Mouse (Mus musculus): ENCODE measurements around the gene BC024978. TPM values are rescaled to one million over a fixed set of nuclear protein-coding genes. Genes with fewer than 3 reads are reported as not detected.
"Not testable (repeated sequence)": the region's sequence is repeated elsewhere in the genome, so short reads cannot be mapped to it uniquely, and the experiment has no call there.

BC024978 gene
- polyA plus RNA-seq, 1 experiment from 2014 or later: 3.6 TPM

- peak overlapping the region; percentile 81 for H3K27ac ChIP-seq (replicated peaks)
- H3K9ac ChIP-seq (replicated peaks): peak overlapping the region; percentile 92
- no peaks in the 10 kb centered on the region for H3K27me3 ChIP-seq
- peaks cover 50% of the 10 kb centered on the region for H3K4me1 ChIP-seq
- WGBS: 16% methylated on average over 6 of the region's 6 CpGs
- H3K4me3 ChIP-seq: peak overlapping the region; percentile 86
- H3K4me2 ChIP-seq (replicated peaks): peak overlapping the region; percentile 77
- ATAC-seq (replicated peaks): 0 out of 2 replicates have a peak, but pooled peaks have one; percentile 2
- H3K36me3 ChIP-seq: no peaks in the 10 kb centered on the region
- H3K9me3 ChIP-seq: no peaks in the 10 kb centered on the region
These were observed 33.3 kb downstream of the BC024978 start for GRCm38 (mm10) chr7:27228865-27229264.

GRCm38 (mm10) chr7:27230781-27231180, 35.2 kb downstream of the BC024978 start:
- no peak overlapping the region for H3K4me3 ChIP-seq
- H3K9ac ChIP-seq (replicated peaks): no peak overlapping the region
- H3K36me3 ChIP-seq: no peaks in the 10 kb centered on the region
- H3K4me2 ChIP-seq (replicated peaks): no peak overlapping the region
- ATAC-seq (replicated peaks): no peak
- H3K27me3 ChIP-seq: no peaks in the 10 kb centered on the region
- H3K9me3 ChIP-seq: no peaks in the 10 kb centered on the region
- H3K27ac ChIP-seq (replicated peaks): no peak overlapping the region
- whole genome bisulfite sequencing: 83% methylated on average over 4 of the region's 4 CpGs
- peaks cover 37% of the 10 kb centered on the region for H3K4me1 ChIP-seq

GRCm38 (mm10) chr7:27231693-27232331, 36.2 kb downstream of the BC024978 start:
- Histone ChIP-seq H3K27ac (replicated peaks) (peak overlapping the region; percentile 77; the same call in 1 of the 2 replicates), H3K36me3 (peaks cover 2% of the 10 kb centered on the region; the same call in 1 of the 2 replicates), H3K4me1 (peaks cover 26% of the 10 kb centered on the region)

GRCm38 (mm10) chr7:27232781-27233281, 37.2 kb downstream of the BC024978 start, which contains the start of gene Coq8b:
Gene Coq8b (plus strand): TSS chr7:27233023.
- Histone ChIP-seq H3K4me1 (peaks cover 17% of the 10 kb centered on the region), H3K27ac (replicated peaks) (peak within 1 kb of the TSS; percentile 77), H3K27me3 (no peaks in the 10 kb centered on the region), H3K9ac (replicated peaks) (peak within 1 kb of the TSS; percentile 55), H3K4me3 (peak within 1 kb of the TSS; percentile 75), H3K4me2 (replicated peaks) (peak within 1 kb of the TSS; percentile 76), H3K36me3 (peaks cover 2% of the 10 kb centered on the region; the same call in 1 of the 2 replicates), H3K9me3 (no peaks in the 10 kb centered on the region)
- ATAC-seq (replicated peaks): peak; percentile 92
- under 1% methylated on average over 25 of the region's 25 CpGs for WGBS

More at GRCm38 (mm10) chr7:27231693-27232331, 36.2 kb downstream of the BC024978 start:
- H3K9ac ChIP-seq (replicated peaks): no peak overlapping the region
- 76% methylated on average over 7 of the region's 7 CpGs for WGBS
- ATAC-seq (replicated peaks): no peak
- H3K4me3 ChIP-seq: no peak overlapping the region
- H3K9me3 ChIP-seq: no peaks in the 10 kb centered on the region
- H3K27me3 ChIP-seq: no peaks in the 10 kb centered on the region
- H3K4me2 ChIP-seq (replicated peaks): no peak overlapping the region

GRCm38 (mm10) chr7:27233300-27233699, 37.7 kb downstream of the BC024978 start:
- peak overlapping the region; percentile 55 for H3K9ac ChIP-seq (replicated peaks)
- no peaks in the 10 kb centered on the region for H3K27me3 ChIP-seq
- H3K27ac ChIP-seq (replicated peaks): peak overlapping the region; percentile 77
- peaks cover 2% of the 10 kb centered on the region; the same call in 1 of the 2 replicates for H3K36me3 ChIP-seq
- H3K4me3 ChIP-seq: peak overlapping the region; percentile 75
- H3K4me2 ChIP-seq (replicated peaks): peak overlapping the region; percentile 76
- peak; percentile 26 for ATAC-seq (replicated peaks)
- 2% methylated on average over 6 of the region's 6 CpGs for WGBS
- peaks cover 17% of the 10 kb centered on the region for H3K4me1 ChIP-seq
- no peaks in the 10 kb centered on the region for H3K9me3 ChIP-seq

GRCm38 (mm10) chr7:27235726-27236125, 40.1 kb downstream of the BC024978 start:
- H3K4me1 ChIP-seq: peaks cover 12% of the 10 kb centered on the region
- H3K27me3 ChIP-seq: no peaks in the 10 kb centered on the region
- H3K9me3 ChIP-seq: no peaks in the 10 kb centered on the region
- H3K4me3 ChIP-seq: no peak overlapping the region
- ATAC-seq (replicated peaks): no peak
- no peak overlapping the region for H3K4me2 ChIP-seq (replicated peaks)
- no peak overlapping the region for H3K27ac ChIP-seq (replicated peaks)
- no peak overlapping the region for H3K9ac ChIP-seq (replicated peaks)
- peaks cover 15% of the 10 kb centered on the region for H3K36me3 ChIP-seq
- WGBS: 90% methylated on average over 2 of the region's 2 CpGs

GRCm38 (mm10) chr7:27237527-27237926, 41.9 kb downstream of the BC024978 start:
- Histone ChIP-seq H3K27me3 (no peaks in the 10 kb centered on the region), H3K4me1 (peaks cover 12% of the 10 kb centered on the region), H3K36me3 (peaks cover 26% of the 10 kb centered on the region), H3K9ac (replicated peaks) (no peak overlapping the region), H3K4me2 (replicated peaks) (no peak overlapping the region), H3K27ac (replicated peaks) (no peak overlapping the region), H3K9me3 (no peaks in the 10 kb centered on the region), H3K4me3 (no peak overlapping the region)
- ATAC-seq (replicated peaks): no peak
- WGBS: 87% methylated on average over 2 of the region's 2 CpGs

GRCm38 (mm10) chr7:27238568-27238967, 43.0 kb downstream of the BC024978 start:
- peaks cover 32% of the 10 kb centered on the region for H3K36me3 ChIP-seq
- H3K9ac ChIP-seq (replicated peaks): no peak overlapping the region
- H3K4me2 ChIP-seq (replicated peaks): no peak overlapping the region
- H3K4me1 ChIP-seq: peaks cover 9% of the 10 kb centered on the region
- no peaks in the 10 kb centered on the region for H3K27me3 ChIP-seq
- no peak overlapping the region for H3K4me3 ChIP-seq
- no peak for ATAC-seq (replicated peaks)
- H3K27ac ChIP-seq (replicated peaks): no peak overlapping the region
- WGBS: 91% methylated on average over 5 of the region's 5 CpGs
- no peaks in the 10 kb centered on the region for H3K9me3 ChIP-seq

GRCm38 (mm10) chr7:27243211-27243610, 47.6 kb downstream of the BC024978 start:
- H3K4me1 ChIP-seq: no peaks in the 10 kb centered on the region
- no peak overlapping the region for H3K9ac ChIP-seq (replicated peaks)
- H3K27ac ChIP-seq (replicated peaks): no peak overlapping the region
- peaks cover 46% of the 10 kb centered on the region for H3K36me3 ChIP-seq
- no peak for ATAC-seq (replicated peaks)
- H3K27me3 ChIP-seq: no peaks in the 10 kb centered on the region
- H3K4me3 ChIP-seq: no peak overlapping the region
- no peaks in the 10 kb centered on the region for H3K9me3 ChIP-seq
- no peak overlapping the region for H3K4me2 ChIP-seq (replicated peaks)
- WGBS: 74% methylated on average over 8 of the region's 8 CpGs

- H3K36me3 ChIP-seq: peaks cover 46% of the 10 kb centered on the region
These were observed 48.5 kb downstream of the BC024978 start for GRCm38 (mm10) chr7:27244088-27244487.

GRCm38 (mm10) chr7:27249146-27249545, 53.6 kb downstream of the BC024978 start:
- no peaks in the 10 kb centered on the region for H3K4me1 ChIP-seq
- no peak overlapping the region for H3K9ac ChIP-seq (replicated peaks)
- no peak for ATAC-seq (replicated peaks)
- no peak overlapping the region for H3K27ac ChIP-seq (replicated peaks)
- no peaks in the 10 kb centered on the region for H3K9me3 ChIP-seq
- WGBS: 86% methylated on average over 2 of the region's 2 CpGs
- H3K36me3 ChIP-seq: peaks cover 31% of the 10 kb centered on the region
- no peak overlapping the region for H3K4me3 ChIP-seq
- no peaks in the 10 kb centered on the region for H3K27me3 ChIP-seq
- H3K4me2 ChIP-seq (replicated peaks): no peak overlapping the region

More at GRCm38 (mm10) chr7:27244088-27244487, 48.5 kb downstream of the BC024978 start:
- H3K4me3 ChIP-seq; H3K27ac ChIP-seq (replicated peaks); ATAC-seq (replicated peaks); H3K4me1 ChIP-seq; H3K9me3 ChIP-seq; H3K9ac ChIP-seq (replicated peaks); H3K27me3 ChIP-seq; H3K4me2 ChIP-seq (replicated peaks): not testable (repeated sequence)
- WGBS: 82% methylated on average over 2 of the region's 2 CpGs

GRCm38 (mm10) chr7:27249928-27250327, 54.3 kb downstream of the BC024978 start:
- Histone ChIP-seq H3K4me2 (replicated peaks) (no peak overlapping the region), H3K9ac (replicated peaks) (no peak overlapping the region), H3K4me3 (no peak overlapping the region), H3K9me3 (no peaks in the 10 kb centered on the region), H3K27me3 (no peaks in the 10 kb centered on the region), H3K36me3 (peaks cover 31% of the 10 kb centered on the region), H3K4me1 (no peaks in the 10 kb centered on the region), H3K27ac (replicated peaks) (no peak overlapping the region)
- ATAC-seq (replicated peaks): no peak
- WGBS: 84% methylated on average over 5 of the region's 5 CpGs
